Mouse (Mus musculus) intestine, postnatal 0 days (tissue): ENCODE measurements around the gene Neu3. TPM values are rescaled to one million over a fixed set of nuclear protein-coding genes. Genes with fewer than 3 reads are reported as not detected.
"Not testable (repeated sequence)": the region's sequence is repeated elsewhere in the genome, so short reads cannot be mapped to it uniquely, and the experiment has no call there.

Experiments used
- ATAC-seq: fragments of 200-750 bp; cut with Nextera tagmentation; 2 replicates; pipeline ENCODE4 v1.8.0; 2017; ENCODE audit warnings: mild to moderate bottlenecking, moderate TSS enrichment, moderate library complexity
- H3K27ac ChIP-seq: fragments of 300-500 bp; sonication (generic); 2 replicates; pipeline ENCODE4 v1.5.1; 2014; ENCODE audit warnings: mild to moderate bottlenecking, low read depth, low read length, moderate library complexity
- H3K27me3 ChIP-seq: fragments of 300-500 bp; sonication (generic); replicated peaks from 2 replicates; pipeline ENCODE4 v1.6.1; 2014; ENCODE audit warnings: low read length, mixed read lengths; ENCODE audit not compliant: control insufficient read depth, insufficient read depth
- H3K36me3 ChIP-seq: fragments of 300-500 bp; sonication (generic); 2 replicates; pipeline ENCODE4 v1.6.1; 2014; ENCODE audit warnings: mild to moderate bottlenecking, moderate library complexity; ENCODE audit not compliant: control insufficient read depth, insufficient read depth
- H3K4me1 ChIP-seq: fragments of 300-500 bp; sonication (generic); replicated peaks from 2 replicates; pipeline ENCODE4 v1.6.1; 2014; ENCODE audit warnings: antibody characterized with exemption, low read length, mixed read lengths; ENCODE audit not compliant: control insufficient read depth, insufficient read depth
- H3K4me2 ChIP-seq: fragments of 300-500 bp; sonication (generic); replicated peaks from 2 replicates; pipeline ENCODE4 v1.6.1; 2014; ENCODE audit warnings: low read depth, mild to moderate bottlenecking, moderate library complexity
- H3K4me3 ChIP-seq: fragments of 300-500 bp; sonication (generic); 2 replicates; pipeline ENCODE4 v1.5.1; 2014; ENCODE audit warnings: low read depth, low read length
- H3K9ac ChIP-seq: fragments of 300-500 bp; sonication (generic); 2 replicates; pipeline ENCODE4 v1.6.1; 2014; ENCODE audit warnings: mild to moderate bottlenecking, low read depth, low read length
- H3K9me3 ChIP-seq: fragments of 300-500 bp; sonication (generic); 2 replicates; pipeline ENCODE4 v1.6.1; 2016; ENCODE audit warnings: mixed run types; ENCODE audit not compliant: control insufficient read depth
- CTCF ChIP-seq: sonication (generic); IDR thresholded peaks from 2 replicates; pipeline ENCODE4 v1.5.1; 2016; ENCODE audit warnings: low read depth, mild to moderate bottlenecking, control low read depth, antibody characterized with exemption, moderate library complexity
- WGBS: fragments of 180-500 bp; shearing (Covaris S2); extraction: QIAGEN DNeasy Blood & Tissue Kit; methylation state at CpG from one replicate; pipeline ENCODE4 v1.1.7; 2014; 5-methylcytosine and 5-hydroxymethylcytosine counted together
- polyA plus RNA-seq: library from polyadenylated mRNA; unstranded; fragments of >200 nt; fragmentation: Nextera tagmentation; extraction: Ambion mirVana; gene quantifications from 2 replicates; pipeline ENCODE4 v1.2.1, GENCODE M21; 2015

Neu3 gene
- polyA plus RNA-seq, 1 experiment from 2014 or later = 2.5 TPM

DNA sequence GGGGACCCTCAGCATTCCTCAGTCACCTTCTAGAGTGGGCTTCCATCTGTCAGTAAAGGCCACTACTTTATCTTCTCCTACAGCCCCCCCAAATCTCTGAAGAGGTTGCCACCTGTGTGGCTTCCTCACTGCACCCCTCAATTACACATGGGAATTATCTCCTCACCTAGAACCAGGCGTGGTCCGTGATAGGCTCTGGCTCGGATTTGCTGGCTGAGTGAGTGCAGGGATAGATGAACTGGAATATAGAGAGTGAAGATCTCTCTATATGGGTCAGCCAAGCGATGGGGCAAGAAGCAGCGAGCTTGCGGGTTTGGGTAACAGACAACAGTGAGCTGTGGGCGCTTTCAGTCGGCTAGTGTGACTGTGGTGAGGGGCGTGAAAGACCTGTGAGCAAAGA, 2.7 kb downstream of the Neu3 start:
- Histone ChIP-seq H3K27me3 (no peaks in the 10 kb centered on the region), H3K27ac (peak overlapping the region; percentile 70; the same call in 1 of the 2 replicates), H3K9me3 (no peaks in the 10 kb centered on the region), H3K9ac (no peak overlapping the region), H3K4me1 (0 out of 2 replicates have a peak, but pooled peaks cover 4% of the 10 kb centered on the region), H3K36me3 (no peaks in the 10 kb centered on the region), H3K4me2 (peak overlapping the region; percentile 71), H3K4me3 (0 out of 2 replicates have a peak overlapping the region, but pooled peaks have one; percentile 1)
- 0 out of 2 replicates have a peak, but pooled peaks have one; percentile 20 for ATAC-seq
- WGBS = 66% methylated on average over 9 of the region's 9 CpGs
- TF ChIP-seq CTCF = no peak

DNA sequence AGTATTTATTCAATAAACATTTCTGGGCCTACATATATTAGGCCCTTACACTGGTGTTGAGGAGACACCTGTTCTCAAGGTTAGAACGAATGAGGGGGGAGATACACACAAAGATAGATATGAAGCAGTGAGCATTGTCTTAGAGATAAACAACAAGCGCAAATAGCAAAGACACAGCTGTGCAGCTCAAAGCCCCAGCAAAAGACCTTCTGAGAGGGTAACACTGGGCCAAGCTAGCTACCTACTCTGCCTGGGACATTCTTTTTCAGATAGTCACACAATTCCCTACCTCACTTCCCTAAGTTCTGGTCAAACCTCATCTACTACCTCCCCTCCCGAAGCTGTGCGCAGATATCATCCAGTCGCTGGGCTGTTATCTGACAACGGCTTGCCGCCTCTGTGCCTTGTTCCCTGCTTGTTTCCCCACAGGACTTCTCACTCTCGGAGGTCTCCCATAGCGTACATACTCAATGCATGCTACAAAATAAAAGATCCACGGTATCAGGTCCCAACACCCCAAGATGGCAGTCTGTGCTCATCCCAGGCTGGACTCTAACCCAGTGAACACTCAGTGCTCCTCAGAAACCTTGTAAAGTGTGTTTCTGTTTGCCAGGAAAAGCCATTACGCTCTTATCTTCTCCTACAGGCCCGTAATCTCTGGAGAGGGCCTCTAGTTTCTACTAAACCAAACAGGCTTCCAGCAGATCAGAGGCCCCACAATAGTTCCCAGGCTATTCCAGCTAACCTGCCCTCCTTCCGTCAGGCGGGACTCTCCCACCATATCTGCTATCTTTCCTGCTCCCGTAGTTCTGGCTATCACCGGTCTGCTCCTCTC, 3.4 kb downstream of the Neu3 start:
- Histone ChIP-seq H3K4me2 (peak overlapping the region; percentile 71), H3K4me1 (0 out of 2 replicates have a peak, but pooled peaks cover 4% of the 10 kb centered on the region), H3K9me3 (no peaks in the 10 kb centered on the region), H3K36me3 (no peaks in the 10 kb centered on the region), H3K27me3 (no peaks in the 10 kb centered on the region), H3K4me3 (0 out of 2 replicates have a peak overlapping the region, but pooled peaks have one; percentile 1), H3K27ac (peak overlapping the region; percentile 70), H3K9ac (no peak overlapping the region)
- TF ChIP-seq CTCF = no peak
- peak; percentile 68 for ATAC-seq
- WGBS = 42% methylated on average over 16 of the region's 16 CpGs

DNA sequence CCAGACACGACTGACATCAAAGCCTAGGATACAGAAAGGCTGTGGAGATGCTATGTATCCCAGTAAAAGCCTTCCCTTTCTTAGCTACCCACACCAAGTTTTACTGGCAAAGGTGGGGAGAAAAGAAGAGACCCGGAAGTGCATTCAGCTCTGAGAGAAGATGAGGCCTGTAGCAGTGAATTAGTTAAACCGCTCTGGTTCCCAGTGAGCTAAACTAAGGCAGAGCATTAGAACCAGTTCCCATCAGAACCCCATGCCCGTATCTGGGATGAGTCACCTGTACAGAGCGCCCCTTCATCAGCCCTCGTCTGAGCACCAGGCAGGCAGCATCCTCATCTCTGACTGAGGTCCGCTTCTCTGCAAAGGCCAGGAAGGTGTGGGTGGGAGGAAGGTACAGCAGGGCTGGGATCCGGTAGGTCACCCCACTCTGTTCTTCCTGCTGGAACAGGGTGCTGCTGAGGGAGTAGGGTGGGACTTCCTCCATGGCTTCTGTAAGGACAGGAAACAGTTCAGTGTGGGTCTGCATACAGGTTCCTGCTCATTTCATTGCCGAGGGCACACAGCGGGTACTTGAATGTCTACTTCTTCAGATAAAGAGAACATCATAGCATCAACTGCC, 5.1 kb downstream of the Neu3 start:
- WGBS = 90% methylated on average over 10 of the region's 10 CpGs
- ATAC-seq = no peak

DNA sequence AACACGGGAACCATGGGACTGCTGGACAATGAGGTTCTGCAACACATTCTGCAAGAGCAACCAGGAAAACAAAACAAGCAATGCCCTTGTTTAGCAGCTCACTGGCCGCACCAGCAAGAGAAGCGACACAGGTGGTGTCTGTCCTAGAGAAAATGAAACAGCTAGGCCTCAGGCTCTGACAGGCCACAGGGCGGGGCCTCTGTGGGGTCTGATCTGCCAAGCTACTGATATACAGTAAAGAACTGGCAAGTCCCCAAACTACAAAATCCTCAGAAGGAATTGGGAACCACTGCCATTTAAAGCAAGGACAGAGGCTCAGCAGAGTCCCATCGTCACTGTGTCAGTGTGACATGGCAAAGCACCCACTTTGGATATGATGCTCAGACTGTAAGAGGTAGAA, 5.8 kb downstream of the Neu3 start:
- Histone ChIP-seq H3K4me2 (no peak overlapping the region), H3K27me3 (no peaks in the 10 kb centered on the region), H3K4me1 (0 out of 2 replicates have a peak, but pooled peaks cover 4% of the 10 kb centered on the region), H3K9ac (no peak overlapping the region), H3K9me3 (no peaks in the 10 kb centered on the region), H3K36me3 (no peaks in the 10 kb centered on the region), H3K4me3 (no peak overlapping the region), H3K27ac (no peak overlapping the region)
- ATAC-seq = no peak
- no peak for TF ChIP-seq CTCF
- WGBS = 76% methylated on average over 5 of the region's 5 CpGs

More for the DNA sequence above, 5.1 kb downstream of the Neu3 start:
- Histone ChIP-seq H3K27me3 (no peaks in the 10 kb centered on the region), H3K4me1 (0 out of 2 replicates have a peak, but pooled peaks cover 4% of the 10 kb centered on the region), H3K4me3 (no peak overlapping the region), H3K36me3 (no peaks in the 10 kb centered on the region), H3K9ac (no peak overlapping the region), H3K27ac (no peak overlapping the region), H3K4me2 (no peak overlapping the region), H3K9me3 (no peaks in the 10 kb centered on the region)
- TF ChIP-seq CTCF = no peak

DNA sequence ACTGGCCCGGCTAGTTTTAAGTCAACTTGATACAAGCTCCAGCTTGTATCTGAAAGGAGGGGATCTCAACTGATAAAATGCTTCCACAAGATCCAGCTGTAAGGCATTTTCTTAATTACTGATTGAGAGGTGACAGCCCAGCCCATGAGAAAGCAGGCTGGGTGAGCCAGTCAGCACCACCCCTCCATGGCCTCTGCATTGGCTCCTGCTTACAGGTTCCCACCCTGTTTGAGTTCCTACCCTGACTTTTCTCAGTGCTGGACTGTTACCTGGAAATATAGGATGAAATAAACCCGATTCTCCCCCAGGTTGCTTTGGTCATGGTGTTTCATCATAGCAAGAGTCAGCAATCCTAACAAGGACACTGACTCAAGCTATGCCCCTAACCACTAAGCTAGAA, 6.3 kb downstream of the Neu3 start:
- Histone ChIP-seq H3K27me3 (no peaks in the 10 kb centered on the region), H3K36me3 (no peaks in the 10 kb centered on the region), H3K27ac (no peak overlapping the region), H3K4me3 (no peak overlapping the region), H3K9ac (no peak overlapping the region), H3K4me2 (no peak overlapping the region), H3K4me1 (0 out of 2 replicates have a peak, but pooled peaks cover 4% of the 10 kb centered on the region), H3K9me3 (no peaks in the 10 kb centered on the region)
- no peak for TF ChIP-seq CTCF
- no peak for ATAC-seq
- 53% methylated on average over 2 of the region's 2 CpGs for WGBS

DNA sequence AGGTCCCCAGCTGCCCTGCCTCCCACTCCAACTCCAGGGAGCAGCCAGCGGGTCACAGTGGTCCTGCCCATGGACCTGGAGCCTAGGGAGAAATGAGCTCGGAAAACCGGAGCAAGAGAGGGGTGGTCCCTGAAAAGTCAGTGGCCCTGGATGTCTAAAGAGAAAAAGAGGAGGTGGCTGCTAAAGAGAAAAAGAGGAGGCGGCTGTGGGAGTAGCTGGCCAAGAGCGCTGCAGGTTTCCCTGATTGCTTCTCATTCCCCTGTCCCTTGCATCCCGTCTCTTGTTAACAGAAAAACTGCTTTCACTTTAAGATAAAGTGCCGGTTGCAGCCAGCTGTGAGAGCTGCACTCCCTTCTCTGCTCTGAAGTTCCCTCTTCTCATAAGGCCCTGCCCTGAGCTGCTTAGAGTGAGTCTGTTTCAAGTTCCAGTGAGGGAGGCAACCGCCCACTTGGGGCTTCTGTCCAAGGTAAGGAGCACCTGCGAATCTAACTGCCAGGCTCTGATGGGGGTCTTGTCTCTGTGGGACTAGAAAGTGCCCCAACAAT, 10.0 kb downstream of the Neu3 start:
- not testable (repeated sequence) for H3K27me3 ChIP-seq, ATAC-seq, H3K9ac ChIP-seq, H3K4me3 ChIP-seq, H3K9me3 ChIP-seq, H3K4me1 ChIP-seq, H3K27ac ChIP-seq
- 0 out of 2 replicates have a peak overlapping the region, but pooled peaks have one; percentile 24 for H3K4me2 ChIP-seq
- H3K36me3 ChIP-seq = peaks cover 18% of the 10 kb centered on the region
- 35% methylated on average over 9 of the region's 9 CpGs for WGBS
